Mouse (Mus musculus): ENCODE data around the gene Asxl1. TPM values are rescaled to one million over a fixed set of nuclear protein-coding genes. Genes with fewer than 3 reads are reported as not detected.
A peak's percentile ranks its signal among the peaks of the same experiment; 100 is the strongest.

Asxl1 gene
- total and polyA plus RNA-seq, 3 experiments, result 7.5 to 24.7 (median 20.5) TPM

GRCm38 (mm10) chr2:153412563-153412962 is 66.9 kb downstream of the Asxl1 start:
- no peak for DNase-seq

- DNase-seq, result no peak
These were observed 69.0 kb downstream of the Asxl1 start for GRCm38 (mm10) chr2:153414607-153415006.

DNA sequence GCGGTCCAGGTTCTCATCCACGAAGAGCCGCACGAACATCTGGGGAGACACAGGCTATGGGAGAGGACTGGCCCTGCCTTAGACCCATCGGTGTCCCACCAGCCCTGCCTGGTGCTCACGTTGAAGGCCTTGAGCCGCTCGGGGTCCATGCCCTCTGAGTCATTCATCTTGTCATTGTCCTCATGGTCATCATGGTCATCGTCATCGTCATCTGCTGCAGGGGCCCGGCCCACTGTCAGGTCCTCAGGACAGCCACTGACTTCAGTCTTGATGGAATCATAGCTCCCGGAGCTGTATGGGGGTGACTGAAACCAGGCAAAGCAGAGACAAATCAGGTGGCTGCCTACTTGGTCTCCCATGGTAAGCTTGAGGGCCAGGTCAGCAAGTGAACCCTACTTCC is 72.2 kb downstream of the Asxl1 start:
- DNase-seq, result peak; percentile 70

DNA sequence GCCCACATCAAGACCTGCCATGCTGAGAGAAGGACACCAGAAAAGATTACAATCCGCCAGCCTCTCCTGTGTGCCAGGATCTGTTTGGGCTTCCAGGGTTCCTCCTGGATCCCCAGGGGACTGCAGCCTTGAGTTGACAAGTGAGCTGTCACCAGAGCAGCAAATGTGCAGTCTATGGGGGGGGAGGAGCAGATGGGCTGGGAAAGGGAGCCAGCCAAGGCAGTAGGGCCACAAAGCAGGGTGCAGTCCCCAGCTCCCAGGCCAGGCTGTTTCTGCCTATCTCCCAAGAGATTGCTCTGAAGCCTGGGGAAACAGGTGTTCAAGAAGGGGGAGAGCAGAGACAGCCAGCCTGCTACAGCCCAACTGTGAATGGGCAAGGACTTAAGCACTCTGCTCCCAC is 72.8 kb downstream of the Asxl1 start:
- peak; percentile 82 for DNase-seq

- DNase-seq, result no peak
These were observed 75.6 kb downstream of the Asxl1 start for GRCm38 (mm10) chr2:153421233-153421632.

DNA sequence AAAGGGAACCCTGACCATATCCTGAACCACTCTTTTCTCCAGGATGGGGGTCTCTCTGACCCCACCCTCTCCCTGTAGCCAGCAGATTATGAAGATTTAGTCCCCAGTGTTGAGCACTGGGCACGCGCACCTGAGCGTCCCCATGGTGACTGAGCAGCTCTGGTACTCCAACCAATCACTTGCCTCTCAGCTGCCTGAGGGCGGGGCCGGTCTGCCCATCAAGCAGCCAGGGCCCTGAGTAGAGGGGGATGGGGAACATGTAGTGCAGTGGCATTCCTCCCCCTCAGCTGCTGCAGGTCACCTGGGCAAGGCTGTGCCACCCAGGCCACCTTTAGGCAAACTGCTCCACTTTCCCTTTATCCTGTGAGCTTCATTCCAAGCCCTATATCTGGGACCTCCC is 76.4 kb downstream of the Asxl1 start:
- DNase-seq, result no peak

- peak; percentile 74 for DNase-seq
These were observed 77.5 kb downstream of the Asxl1 start for GRCm38 (mm10) chr2:153423113-153423512.

DNA sequence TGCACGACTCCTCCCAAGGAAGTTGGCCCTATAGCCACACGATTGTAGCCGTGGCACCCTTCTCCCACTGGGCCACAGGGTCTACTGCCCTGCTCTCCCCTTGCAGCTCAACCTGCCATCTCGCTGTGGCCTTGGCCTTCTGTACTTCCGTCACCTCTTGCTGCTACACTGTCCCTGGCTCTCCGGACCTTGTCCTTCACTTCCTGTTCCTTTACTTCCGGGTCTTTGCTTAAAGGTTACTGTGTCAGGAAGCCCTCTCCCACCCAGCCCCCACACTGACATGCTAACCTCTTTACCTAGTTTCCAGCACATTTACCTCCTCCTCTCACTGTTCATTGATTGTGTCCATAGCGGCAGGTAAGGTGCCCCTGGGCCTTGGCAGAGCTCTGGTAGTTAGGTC is 78.9 kb downstream of the Asxl1 start:
- DNase-seq, result no peak

DNA sequence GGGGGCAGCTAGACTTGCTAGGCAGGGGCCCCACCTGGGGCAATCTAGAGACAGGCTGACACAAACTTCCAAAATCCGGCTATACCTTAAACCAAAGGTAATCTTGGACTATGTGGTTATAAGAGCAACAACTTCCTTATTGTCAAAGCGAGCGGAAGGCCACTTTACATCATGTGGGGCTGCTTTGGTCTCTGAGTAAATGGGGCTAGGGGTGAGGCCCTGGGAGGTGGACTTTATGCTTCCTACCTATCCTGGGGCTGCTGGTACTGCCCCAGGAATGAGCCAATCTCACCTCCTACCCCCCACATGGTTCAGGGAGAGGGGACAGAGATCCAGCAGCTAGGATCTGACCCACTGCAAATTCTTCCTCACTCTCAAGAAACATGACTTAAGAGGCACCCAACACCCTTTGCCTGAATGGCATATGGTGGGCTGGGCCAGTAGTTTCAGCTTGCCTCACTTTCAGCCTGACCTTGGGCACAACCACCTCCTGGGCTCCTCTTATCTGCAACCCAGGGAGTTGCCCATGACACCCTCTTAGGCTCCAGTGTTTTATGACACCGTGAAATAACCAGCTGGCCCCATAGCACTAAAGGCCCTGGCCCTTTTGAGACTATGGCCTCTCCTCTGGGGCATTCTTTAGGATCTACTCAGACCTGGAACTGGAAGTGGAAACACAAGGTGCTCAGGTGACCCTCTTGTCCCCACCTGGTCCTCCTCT is 79.7 kb downstream of the Asxl1 start:
- no peak for DNase-seq

DNA sequence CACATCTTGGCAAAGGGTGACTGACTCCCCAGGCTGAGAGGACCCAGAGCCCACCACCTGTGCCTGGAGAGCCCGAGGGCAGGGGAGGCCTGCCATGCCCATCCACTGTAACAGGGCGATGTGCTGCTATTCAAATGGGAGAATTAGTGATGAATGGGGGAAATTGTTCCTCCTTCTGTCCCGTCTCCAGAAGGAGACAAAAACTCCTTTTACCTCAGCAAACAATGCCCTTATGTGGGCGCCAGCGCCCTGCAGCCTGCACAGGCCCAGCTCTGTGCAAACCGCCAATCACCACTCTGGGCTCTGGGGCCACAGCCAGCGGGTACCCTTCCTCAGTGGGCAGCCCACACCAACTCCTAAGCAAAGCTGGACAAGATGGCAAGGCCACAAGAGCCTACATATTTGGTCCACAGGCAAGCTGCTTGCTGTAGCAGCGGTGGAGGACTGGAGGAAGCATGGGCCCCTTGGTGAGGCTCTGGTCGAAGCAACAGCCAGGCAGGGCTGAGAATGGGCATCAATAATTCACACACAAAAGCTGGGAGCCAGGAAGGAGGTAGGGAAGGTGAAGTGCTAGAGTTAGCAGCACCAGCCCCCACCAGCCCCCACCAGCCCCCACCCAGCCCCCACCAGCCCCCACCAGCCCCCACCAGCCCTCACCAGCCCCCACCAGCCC is 80.5 kb downstream of the Asxl1 start:
- DNase-seq, result no peak

GRCm38 (mm10) chr2:153426931-153427330 is 81.3 kb downstream of the Asxl1 start:
- DNase-seq, result no peak

GRCm38 (mm10) chr2:153428485-153428884 is 82.9 kb downstream of the Asxl1 start:
- peak; percentile 58 for DNase-seq

- no peak for DNase-seq
These were observed 84.9 kb downstream of the Asxl1 start for GRCm38 (mm10) chr2:153430571-153430970.

DNA sequence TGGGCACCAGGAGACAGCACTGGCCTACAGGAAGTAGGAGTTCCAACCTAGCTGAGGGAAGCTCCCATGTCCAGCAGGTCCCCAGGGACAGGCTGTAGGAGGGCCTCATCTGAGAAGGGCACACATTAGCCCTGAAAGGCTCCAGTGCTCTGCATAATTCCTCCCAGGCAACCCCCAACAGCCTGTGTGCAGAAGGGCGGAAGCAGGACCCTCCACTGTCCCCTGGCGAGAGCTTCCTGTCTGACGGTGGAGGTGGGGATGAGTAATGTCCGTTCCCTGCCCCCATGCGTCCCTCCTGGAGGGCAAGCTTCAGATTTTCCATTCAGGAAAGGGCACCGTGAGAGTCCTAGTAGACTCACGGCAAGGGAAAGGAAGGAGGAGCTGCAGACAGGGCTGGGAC is 86.9 kb downstream of the Asxl1 start:
- DNase-seq, result peak; percentile 60

DNA sequence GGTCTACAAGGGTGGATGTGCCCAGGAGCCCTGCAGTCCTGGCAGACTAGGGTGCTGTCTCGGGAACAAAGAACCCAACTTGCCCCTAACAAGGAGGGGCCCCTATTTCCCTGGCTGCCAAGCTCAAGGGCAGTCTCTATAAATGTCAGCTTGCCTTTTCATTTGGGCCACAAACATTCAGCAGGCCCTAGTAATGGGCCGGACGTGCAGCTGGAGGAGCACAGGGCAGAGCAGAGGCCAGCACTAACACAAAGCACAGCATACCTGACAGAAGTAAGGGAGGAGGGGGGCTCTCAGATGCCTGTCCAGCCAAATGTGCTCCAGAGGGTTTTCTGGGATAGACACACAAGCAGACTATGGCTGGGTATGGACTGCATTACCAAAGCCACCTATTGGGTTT is 88.2 kb downstream of the Asxl1 start:
- DNase-seq, result no peak

- DNase-seq, result no peak
These were observed 89.5 kb downstream of the Asxl1 start for GRCm38 (mm10) chr2:153434880-153435831.

GRCm38 (mm10) chr2:153436641-153437305 is 91.1 kb downstream of the Asxl1 start:
- peak; percentile 81 for DNase-seq

DNA sequence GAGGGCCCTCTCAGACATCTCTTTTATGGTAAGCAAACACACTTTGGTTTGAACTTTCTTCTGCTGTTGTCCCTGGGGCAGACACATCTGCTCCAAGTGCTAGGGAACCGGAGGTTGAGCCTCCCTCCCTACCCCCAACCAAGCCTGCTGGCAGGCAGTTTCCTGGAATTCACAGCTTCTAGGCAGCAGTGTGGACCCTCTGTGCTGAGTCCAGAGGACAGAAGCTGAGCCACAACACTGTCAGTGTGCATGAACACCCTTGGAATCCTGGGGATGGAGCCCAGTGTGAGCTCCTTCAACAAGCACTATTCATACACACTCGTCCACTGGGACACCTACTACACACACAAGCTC is 91.7 kb downstream of the Asxl1 start:
- DNase-seq, result no peak

- DNase-seq, result no peak
These were observed 95.1 kb downstream of the Asxl1 start for GRCm38 (mm10) chr2:153440755-153441154.

DNA sequence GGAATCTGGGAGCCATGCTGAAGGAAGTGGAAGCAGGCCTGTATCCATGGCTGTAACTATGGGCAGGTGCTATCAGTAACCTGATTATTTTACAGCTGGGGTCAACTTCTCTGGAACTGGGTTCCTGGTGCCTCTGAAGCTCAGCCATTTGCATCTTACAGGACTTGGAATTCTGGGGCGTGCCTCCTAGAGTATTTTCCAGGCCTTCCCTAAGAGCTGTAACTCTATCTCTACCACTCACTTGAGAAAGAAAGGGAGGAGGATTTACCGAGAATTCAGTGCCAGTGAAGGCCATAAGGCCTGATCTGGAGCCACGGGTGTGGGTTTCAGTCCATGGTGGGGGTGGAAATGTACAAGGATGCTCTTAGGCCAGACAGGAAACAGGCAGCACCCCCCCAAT is 95.6 kb downstream of the Asxl1 start:
- DNase-seq, result no peak

- DNase-seq, result no peak
These were observed 97.1 kb downstream of the Asxl1 start for GRCm38 (mm10) chr2:153442720-153443119.

Data from adrenal gland, adult 2 months (tissue).